Mouse (Mus musculus): ENCODE measurements around the gene Zfp1. TPM values are rescaled to one million over a fixed set of nuclear protein-coding genes. Genes with fewer than 3 reads are reported as not detected.

Zfp1 gene
- 13.3 TPM for polyA plus RNA-seq (2017; shearing (Covaris generic))

DNA sequence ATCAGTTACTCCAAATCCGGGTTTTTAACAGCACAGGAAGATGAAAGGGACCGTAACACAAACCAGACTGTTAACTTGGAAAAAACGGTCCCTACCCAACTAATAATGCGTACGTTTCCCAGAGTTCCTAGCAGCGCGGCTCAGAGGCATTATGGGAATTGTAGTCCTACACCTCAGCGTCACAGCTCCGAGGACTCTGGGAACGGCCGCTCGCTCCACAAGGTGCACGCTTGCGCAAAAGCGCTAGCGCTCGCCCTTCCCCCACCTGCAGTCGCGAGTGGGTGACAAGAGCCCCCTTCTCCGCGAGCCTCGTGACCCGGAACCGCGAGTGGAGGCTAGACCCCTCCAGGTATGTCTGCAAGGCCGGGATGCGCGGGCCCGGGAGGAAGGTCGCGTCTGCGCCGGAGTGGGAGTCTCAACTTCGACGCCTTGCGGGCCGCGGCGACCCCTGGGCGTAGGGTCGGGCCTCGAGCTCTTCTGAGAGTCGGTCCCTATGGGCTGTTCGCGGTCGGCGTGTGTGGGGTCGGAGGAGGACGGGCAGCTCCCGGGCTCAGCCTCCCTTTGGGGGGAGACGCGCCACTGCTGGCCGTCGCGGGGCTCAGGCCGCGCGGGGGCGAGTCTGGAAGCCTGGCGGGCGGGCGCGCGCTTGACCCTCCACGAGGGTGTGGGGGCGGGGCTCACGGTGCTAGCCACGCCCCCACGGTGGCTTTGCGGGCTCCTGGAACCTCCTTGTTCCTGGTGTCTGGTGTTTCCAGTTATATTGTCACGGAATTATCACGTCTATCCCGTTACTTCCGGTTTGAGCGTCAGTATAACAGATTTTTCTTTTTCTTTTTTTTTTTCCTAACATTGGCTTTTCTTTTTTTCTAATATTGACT lies at the start of gene Zfp1:
TSS of gene Zfp1 (plus strand) at position 138 of the 878 bp plus-strand sequence.

DNA sequence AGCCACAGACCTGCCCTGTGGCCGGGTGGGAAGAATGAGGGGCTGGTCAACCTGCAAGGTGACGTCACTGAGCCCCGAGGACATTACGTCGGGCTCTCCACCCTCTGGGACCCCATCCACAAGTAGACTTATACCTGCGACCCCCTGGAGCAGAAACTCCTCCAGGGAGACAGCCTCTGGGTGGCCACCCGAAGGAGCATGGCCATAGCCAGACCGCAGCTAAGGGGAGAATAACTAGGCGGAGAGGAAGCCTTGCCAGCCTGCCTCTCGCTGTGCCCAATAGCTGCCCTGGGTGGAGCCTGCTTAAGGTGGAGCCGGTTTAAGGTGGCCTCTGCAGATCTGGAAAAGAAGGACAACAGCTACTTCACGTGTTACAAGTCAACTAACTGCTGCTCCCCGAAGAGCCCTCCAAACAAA lies 13.1 kb upstream of the Zfp1 start, which contains the start of gene Ldhd:
TSS of gene Ldhd (minus strand) at position 270 of the 417 bp plus-strand sequence.

DNA sequence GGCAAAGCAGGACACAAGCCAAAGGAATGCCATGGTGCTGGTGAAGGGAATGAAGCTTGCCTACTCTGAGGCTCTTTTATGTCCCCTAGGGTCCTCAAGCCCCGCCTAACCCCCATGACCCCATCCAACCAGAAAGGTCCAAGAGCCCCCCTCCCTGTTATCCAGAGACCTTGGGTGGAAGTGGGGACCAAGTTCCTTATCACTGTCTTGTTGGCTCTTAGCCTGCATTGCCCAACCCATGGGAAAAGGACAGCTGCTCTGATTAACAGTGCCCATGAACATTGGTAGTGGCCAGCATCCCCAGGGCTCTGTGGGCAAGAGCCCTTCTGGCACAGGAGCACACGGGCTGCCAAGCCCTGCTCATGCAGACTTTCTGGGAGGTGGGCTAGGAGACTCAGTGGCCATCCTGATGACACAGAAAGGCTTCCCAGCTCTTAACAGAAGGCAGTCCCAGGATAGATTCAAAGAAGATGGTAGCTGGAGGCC lies 47.8 kb downstream of the Zfp1 start, which contains the start of gene Ctrb1:
TSS of gene Ctrb1 (minus strand) at position 51 of the 486 bp plus-strand sequence.

Other genes with a start within 250 kb of the Zfp1 start
- gene Fa2h, start 249.6 kb upstream of the Zfp1 start, polyA plus RNA-seq (2017; shearing (Covaris generic)): not detected
- gene Wdr59, start 121.3 kb upstream of the Zfp1 start, polyA plus RNA-seq (2017; shearing (Covaris generic)): 2.7 TPM
- gene Znrf1, start 107.3 kb upstream of the Zfp1 start, polyA plus RNA-seq (2017; shearing (Covaris generic)): 128 TPM
- 0.39 TPM for gene Ldhd, start 13.0 kb upstream of the Zfp1 start, polyA plus RNA-seq (2017; shearing (Covaris generic))
- not detected for gene Ctrb1, start 47.6 kb downstream of the Zfp1 start, polyA plus RNA-seq (2017; shearing (Covaris generic))
- gene Bcar1, start 100.4 kb downstream of the Zfp1 start, polyA plus RNA-seq (2017; shearing (Covaris generic)): 0.29 TPM
- 60.3 TPM for gene Cfdp1, start 210.9 kb downstream of the Zfp1 start, polyA plus RNA-seq (2017; shearing (Covaris generic))
- 1.2 TPM for gene Tmem170, start 233.3 kb downstream of the Zfp1 start, polyA plus RNA-seq (2017; shearing (Covaris generic))